Mouse (Mus musculus) central nervous system, embryonic 14 days (tissue): ENCODE results near the gene Tmem28. TPM values are rescaled to one million over a fixed set of nuclear protein-coding genes. Genes with fewer than 3 reads are reported as not detected.

Experiments
- polyA plus RNA-seq: library from polyadenylated mRNA; depleted of rRNA; stranded (reverse); fragments of >200 nt; gene quantifications from 2 replicates; pipeline ENCODE4 v1.2.3, GENCODE M21; 2012; rRNA removed

The Tmem28 gene
- 5.4 and 6.1 TPM in 2 replicates for polyA plus RNA-seq

DNA sequence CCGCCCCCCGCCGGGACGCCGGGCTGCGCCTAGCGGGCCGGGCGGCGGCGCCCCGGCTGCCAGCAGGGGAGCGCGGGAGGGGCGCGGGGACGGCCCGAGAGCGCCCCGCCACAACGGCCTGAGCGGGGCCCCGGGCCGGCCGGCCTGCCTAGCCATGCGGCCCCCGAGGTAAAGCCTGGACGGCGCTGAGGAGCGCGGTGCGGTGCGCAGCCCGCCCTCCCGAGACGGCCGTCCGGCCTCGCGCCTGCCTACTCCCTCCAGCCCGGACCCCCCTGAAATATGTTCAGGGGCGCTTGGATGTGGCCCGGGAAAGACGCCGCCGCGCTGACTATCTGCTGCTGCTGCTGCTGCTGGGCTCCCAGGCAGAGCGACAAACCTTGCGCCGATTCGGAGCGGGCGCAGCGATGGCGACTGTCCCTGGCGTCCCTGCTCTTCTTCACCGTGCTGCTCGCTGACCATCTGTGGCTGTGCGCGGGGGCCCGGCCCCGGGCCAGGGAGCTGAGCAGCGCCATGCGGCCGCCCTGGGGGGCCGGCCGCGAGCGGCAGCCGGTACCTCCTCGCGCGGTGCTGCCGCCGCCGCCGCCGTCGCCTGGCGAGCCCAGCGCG, at the start of gene Tmem28:
Tmem28 (plus strand) TSS at position 232 of the 606 bp plus-strand sequence.

Other genes starting within 250 kb of the Tmem28 start
- gene Eda, start 154.6 kb downstream of the Tmem28 start, polyA plus RNA-seq: 2.7 and 3.9 TPM in 2 replicates